Mouse (Mus musculus): ENCODE measurements at regions not wholly inside any gene's neighbourhood (a gene's known extent, or its start where the extent isn't known, plus 50 kb on each side); places are given as distances from the start of the nearest gene placed in this dataset.
"Not testable (repeated sequence)": the region's sequence is repeated elsewhere in the genome, so short reads cannot be mapped to it uniquely, and the experiment has no call there.

- DNase-seq (ENCODE audit: low spot score) = no peak
Observed at GRCm38 (mm10) chr12:77854281-77855075, 339.6 kb upstream of the Gm6657 start.

GRCm38 (mm10) chr12:77855796-77856195 lies 338.2 kb upstream of the Gm6657 start:
- no peak for DNase-seq (ENCODE audit: low spot score)

- no peak for DNase-seq (ENCODE audit: low spot score)
Observed at GRCm38 (mm10) chr12:77857281-77857680, 336.8 kb upstream of the Gm6657 start.

GRCm38 (mm10) chr12:77860769-77861557 lies 333.1 kb upstream of the Gm6657 start:
- DNase-seq (ENCODE audit: low spot score) = no peak

- no peak for DNase-seq (ENCODE audit: low spot score)
Observed at GRCm38 (mm10) chr12:77867947-77868495, 326.0 kb upstream of the Gm6657 start.

- DNase-seq (ENCODE audit: low spot score) = peak; percentile 0
Observed at GRCm38 (mm10) chr12:77869296-77869695, 324.7 kb upstream of the Gm6657 start.

- no peak for DNase-seq (ENCODE audit: low spot score)
Observed at GRCm38 (mm10) chr12:77887335-77887734, 306.7 kb upstream of the Gm6657 start.

- no peak for DNase-seq (ENCODE audit: low spot score)
Observed at GRCm38 (mm10) chr12:77891452-77891851, 302.6 kb upstream of the Gm6657 start.

GRCm38 (mm10) chr12:77894238-77894637 lies 299.8 kb upstream of the Gm6657 start:
- no peak for DNase-seq (ENCODE audit: low spot score)

GRCm38 (mm10) chr12:77895508-77895907 lies 298.5 kb upstream of the Gm6657 start:
- DNase-seq (ENCODE audit: low spot score) = no peak

GRCm38 (mm10) chr12:77898974-77899373 lies 295.1 kb upstream of the Gm6657 start:
- DNase-seq (ENCODE audit: low spot score) = not testable (repeated sequence)

GRCm38 (mm10) chr12:77901254-77901653 lies 292.8 kb upstream of the Gm6657 start:
- no peak for DNase-seq (ENCODE audit: low spot score)

GRCm38 (mm10) chr12:77912863-77913554 lies 281.0 kb upstream of the Gm6657 start:
- DNase-seq (ENCODE audit: low spot score) = no peak

GRCm38 (mm10) chr12:77928729-77929128 lies 265.3 kb upstream of the Gm6657 start:
- DNase-seq (ENCODE audit: low spot score) = no peak

- DNase-seq (ENCODE audit: low spot score) = no peak
Observed at GRCm38 (mm10) chr12:77929571-77929970, 264.5 kb upstream of the Gm6657 start.

GRCm38 (mm10) chr12:77943960-77944359 lies 250.1 kb upstream of the Gm6657 start:
- DNase-seq (ENCODE audit: low spot score) = no peak

- no peak for DNase-seq (ENCODE audit: low spot score)
Observed at GRCm38 (mm10) chr12:77949474-77950017, 244.5 kb upstream of the Gm6657 start.

- DNase-seq (ENCODE audit: low spot score) = no peak
Observed at GRCm38 (mm10) chr12:77952492-77952891, 241.6 kb upstream of the Gm6657 start.

- DNase-seq (ENCODE audit: low spot score) = no peak
Observed at GRCm38 (mm10) chr12:77962631-77963030, 231.4 kb upstream of the Gm6657 start.

GRCm38 (mm10) chr12:77968543-77968942 lies 225.5 kb upstream of the Gm6657 start:
- no peak for DNase-seq (ENCODE audit: low spot score)

- DNase-seq (ENCODE audit: low spot score) = no peak
Observed at GRCm38 (mm10) chr12:77970026-77970425, 224.0 kb upstream of the Gm6657 start.

- no peak for DNase-seq (ENCODE audit: low spot score)
Observed at GRCm38 (mm10) chr12:77972165-77972564, 221.9 kb upstream of the Gm6657 start.

All from heart, adult 8-10 months (tissue).